Comparison of ENCODE assay signal across 22 mouse cellular contexts in genomic region chr5:45923907-45924594, GRCm38 (mm10).
DNase-seq lines count a peak whose midpoint lies in the region; ATAC-seq lines count a peak whose summit lies in the region.
"Had no signal": no experiment of that assay in that cellular context is flagged by ENCODE, and none has a peak within 500 bp of the region (broad histone marks: within the 10 kb centered on the region; RNA-seq: fewer than 3 reads in every experiment).

No protein-coding gene starts in this region.

- H3K4me2 ChIP-seq in hindbrain, embryonic 14.5 days (replicated peaks): no peak overlapping the region
- H3K4me2 ChIP-seq in forebrain, embryonic 13.5 days: no peak overlapping the region
- H3K4me2 ChIP-seq: forebrain, embryonic 15.5 days; heart, embryonic 15.5 days; neural tube, embryonic 15.5 days had no signal

- no peaks in the 10 kb centered on the region for H3K4me1 ChIP-seq in hindbrain, embryonic 14.5 days (replicated peaks; ENCODE audit: control insufficient read depth, insufficient read depth, low read length)
- H3K4me1 ChIP-seq in forebrain, embryonic 13.5 days: no peaks in the 10 kb centered on the region
- H3K4me1 ChIP-seq: forebrain, embryonic 15.5 days; neural tube, embryonic 15.5 days had no signal

- no peak overlapping the region for H3K27ac ChIP-seq in hindbrain, embryonic 14.5 days
- no peak overlapping the region for H3K27ac ChIP-seq in forebrain, embryonic 13.5 days
- H3K27ac ChIP-seq: forebrain, embryonic 15.5 days; heart, embryonic 15.5 days; left cerebral cortex, adult 2 months; limb, embryonic 10.5 days; liver, embryonic 14.5 days; neural tube, embryonic 15.5 days had no signal

- 91% methylated on average over 3 of the region's 3 CpGs for WGBS in hindbrain, embryonic 14.5 days
- WGBS in forebrain, embryonic 13.5 days: 78% methylated on average over 3 of the region's 3 CpGs

- DNase-seq in spleen, postnatal 36 days (ENCODE audit: low spot score in 2 of 2): peak; percentile 13 to 35
- no peak for DNase-seq in spleen, postnatal 14 days (ENCODE audit: low spot score in 2 of 2)
- no peak for DNase-seq in hindbrain, embryonic 14.5 days (ENCODE audit: low spot score)
- no peak for DNase-seq in adrenal gland, adult 2 months
- DNase-seq: adrenal gland, postnatal 14 days; cerebellum, adult 2 months; gastrocnemius, postnatal 36 days; kidney, adult 9 months; kidney, postnatal 25 days; right cerebral cortex, postnatal 14 days had no signal

- no peaks in the 10 kb centered on the region for H3K27me3 ChIP-seq in hindbrain, embryonic 14.5 days (ENCODE audit: control insufficient read depth, insufficient read depth, low read length)
- no peaks in the 10 kb centered on the region for H3K27me3 ChIP-seq in forebrain, embryonic 13.5 days
- H3K27me3 ChIP-seq: forebrain, embryonic 15.5 days; heart, embryonic 15.5 days; neural tube, embryonic 15.5 days had no signal

- H3K9me3 ChIP-seq in hindbrain, embryonic 14.5 days (ENCODE audit: control insufficient read depth, low read length): no peaks in the 10 kb centered on the region
- no peaks in the 10 kb centered on the region for H3K9me3 ChIP-seq in forebrain, embryonic 13.5 days (replicated peaks)
- H3K9me3 ChIP-seq: forebrain, embryonic 15.5 days; heart, embryonic 15.5 days; limb, embryonic 10.5 days; neural tube, embryonic 15.5 days had no signal

- no peaks in the 10 kb centered on the region for H3K36me3 ChIP-seq in hindbrain, embryonic 14.5 days (replicated peaks; ENCODE audit: control insufficient read depth, insufficient read depth)
- H3K36me3 ChIP-seq in forebrain, embryonic 13.5 days (ENCODE audit: poor library complexity, severe bottlenecking): no peaks in the 10 kb centered on the region
- H3K36me3 ChIP-seq: forebrain, embryonic 15.5 days; heart, embryonic 15.5 days; limb, embryonic 10.5 days; neural tube, embryonic 15.5 days had no signal

- peak; percentile 95 for ATAC-seq in erythroid progenitor cell, adult 5-6 weeks (replicated peaks; ENCODE audit: low FRiP score, poor library complexity, severe bottlenecking)
- peak; percentile 97 for ATAC-seq in megakaryocyte-erythroid progenitor cell, adult 5-6 weeks (replicated peaks; ENCODE audit: low FRiP score, low TSS enrichment, poor library complexity, severe bottlenecking)
- ATAC-seq in hindbrain, embryonic 14.5 days (ENCODE audit: low FRiP score): no peak
- ATAC-seq in forebrain, embryonic 13.5 days: no peak
- ATAC-seq: forebrain, embryonic 15.5 days; midbrain, embryonic 16.5 days; Patski had no signal

- H3K4me3 ChIP-seq in hindbrain, embryonic 14.5 days (replicated peaks; ENCODE audit: low read length): no peak overlapping the region
- H3K4me3 ChIP-seq in forebrain, embryonic 13.5 days: no peak overlapping the region
- H3K4me3 ChIP-seq: erythroblast, embryonic 14.5 days; forebrain, embryonic 15.5 days; heart, embryonic 15.5 days; left cerebral cortex, adult 2 months; limb, embryonic 10.5 days; neural tube, embryonic 15.5 days had no signal

- no peak overlapping the region for H3K9ac ChIP-seq in hindbrain, embryonic 14.5 days
- H3K9ac ChIP-seq in forebrain, embryonic 13.5 days: no peak overlapping the region
- H3K9ac ChIP-seq: forebrain, embryonic 15.5 days; heart, embryonic 15.5 days; liver, embryonic 14.5 days; neural tube, embryonic 15.5 days had no signal

Comparison
In these comparisons a context has a peak if more than half of its experiments do, and no peak if none do; other contexts are left out.
1. DNase-seq: peak in spleen, postnatal 36 days (2 of 2); none in spleen, postnatal 14 days (0 of 2), hindbrain, embryonic 14.5 days (single experiment) and adrenal gland, adult 2 months (single experiment).
2. ATAC-seq: peak in erythroid progenitor cell, adult 5-6 weeks (single experiment) and megakaryocyte-erythroid progenitor cell, adult 5-6 weeks (single experiment); none in hindbrain, embryonic 14.5 days (single experiment) and forebrain, embryonic 13.5 days (single experiment).